12 mouse cellular contexts compared by ENCODE assay signal in genomic region chr11:64671898-64672297, GRCm38 (mm10).
A peak's percentile ranks its signal among the peaks of the same experiment; 100 is the strongest.
DNase-seq lines count a peak whose midpoint lies in the region; ATAC-seq lines count a peak whose summit lies in the region.
"Had no signal": no experiment of that assay in that cellular context is flagged by ENCODE, and none has a peak within 500 bp of the region (broad histone marks: within the 10 kb centered on the region; RNA-seq: fewer than 3 reads in every experiment).

No protein-coding gene starts in this region.

- ATAC-seq in lung, embryonic 16.5 days (ENCODE audit: low read depth), result peak; percentile 91
- peak; percentile 71 for ATAC-seq in intestine, embryonic 16.5 days
- peak; percentile 71; the same call in 1 of the 2 replicates for ATAC-seq in stomach, embryonic 15.5 days (ENCODE audit: insufficient read depth, low FRiP score, low read depth)

- H3K4me3 ChIP-seq in lung, embryonic 16.5 days (ENCODE audit: low read length), result no peak overlapping the region
- H3K4me3 ChIP-seq in intestine, embryonic 16.5 days (ENCODE audit: low read length), result no peak overlapping the region
- no peak overlapping the region for H3K4me3 ChIP-seq in stomach, embryonic 15.5 days (replicated peaks)
- H3K4me3 ChIP-seq: gastrocnemius, adult 2 months; midbrain, embryonic 12.5 days had no signal

- H3K27ac ChIP-seq in lung, embryonic 16.5 days (ENCODE audit: low read length), result no peak overlapping the region
- no peak overlapping the region for H3K27ac ChIP-seq in intestine, embryonic 16.5 days (ENCODE audit: low read length)
- H3K27ac ChIP-seq in stomach, embryonic 15.5 days, result no peak overlapping the region
- H3K27ac ChIP-seq: gastrocnemius, adult 2 months; midbrain, embryonic 12.5 days had no signal

- H3K27me3 ChIP-seq in lung, embryonic 16.5 days (ENCODE audit: control insufficient read depth, insufficient read depth, low read depth, low read length), result no peaks in the 10 kb centered on the region
- H3K27me3 ChIP-seq in intestine, embryonic 16.5 days (replicated peaks; ENCODE audit: control insufficient read depth, insufficient read depth, low read length), result no peaks in the 10 kb centered on the region
- no peaks in the 10 kb centered on the region for H3K27me3 ChIP-seq in stomach, embryonic 15.5 days (replicated peaks)
- H3K27me3 ChIP-seq: midbrain, embryonic 12.5 days had no signal

- peak; percentile 4 for DNase-seq in adrenal gland, postnatal 10 days
- DNase-seq in adrenal gland, adult 18-20 months (ENCODE audit: low spot score in 2 of 2), result no peak
- DNase-seq in lung, adult 18-20 months, result no peak
- DNase-seq in frontal cortex, postnatal 25 days (ENCODE audit: low spot score in 2 of 2), result no peak
- no peak for DNase-seq in testis, postnatal 14 days (ENCODE audit: low spot score)
- DNase-seq: gastrocnemius, adult 2 months; kidney, postnatal 4 days; spleen, adult 18-20 months had no signal

- H3K9ac ChIP-seq in lung, embryonic 16.5 days (ENCODE audit: low read length), result no peak overlapping the region
- H3K9ac ChIP-seq in intestine, embryonic 16.5 days (ENCODE audit: low read depth, low read length), result no peak overlapping the region
- no peak overlapping the region for H3K9ac ChIP-seq in stomach, embryonic 15.5 days
- H3K9ac ChIP-seq: midbrain, embryonic 12.5 days had no signal

- peaks cover 10% of the 10 kb centered on the region for H3K4me1 ChIP-seq in lung, embryonic 16.5 days (replicated peaks; ENCODE audit: control insufficient read depth, insufficient read depth, low read length)
- no peaks in the 10 kb centered on the region for H3K4me1 ChIP-seq in intestine, embryonic 16.5 days (ENCODE audit: control insufficient read depth, insufficient read depth, low read length)
- H3K4me1 ChIP-seq in stomach, embryonic 15.5 days, result no peaks in the 10 kb centered on the region
- H3K4me1 ChIP-seq: midbrain, embryonic 12.5 days had no signal

- no peaks in the 10 kb centered on the region for H3K36me3 ChIP-seq in lung, embryonic 16.5 days (ENCODE audit: control insufficient read depth, insufficient read depth, low read length)
- no peaks in the 10 kb centered on the region for H3K36me3 ChIP-seq in intestine, embryonic 16.5 days (ENCODE audit: control insufficient read depth, insufficient read depth, low read length)
- H3K36me3 ChIP-seq in stomach, embryonic 15.5 days, result no peaks in the 10 kb centered on the region
- H3K36me3 ChIP-seq: midbrain, embryonic 12.5 days had no signal

- H3K4me2 ChIP-seq in lung, embryonic 16.5 days (ENCODE audit: low read depth, low read length), result no peak overlapping the region
- H3K4me2 ChIP-seq in intestine, embryonic 16.5 days (ENCODE audit: low read depth, low read length), result no peak overlapping the region
- H3K4me2 ChIP-seq in stomach, embryonic 15.5 days, result no peak overlapping the region
- H3K4me2 ChIP-seq: midbrain, embryonic 12.5 days had no signal

- 31% methylated on average over 3 of the region's 3 CpGs for WGBS in lung, embryonic 16.5 days
- 42% methylated on average over 3 of the region's 3 CpGs for WGBS in intestine, embryonic 16.5 days
- 37% methylated on average over 3 of the region's 3 CpGs for WGBS in stomach, embryonic 15.5 days

- H3K9me3 ChIP-seq in lung, embryonic 16.5 days (ENCODE audit: control insufficient read depth, low read length), result peaks cover 3% of the 10 kb centered on the region; the same call in 1 of the 2 replicates
- no peaks in the 10 kb centered on the region for H3K9me3 ChIP-seq in intestine, embryonic 16.5 days (ENCODE audit: control insufficient read depth, low read length)
- H3K9me3 ChIP-seq in stomach, embryonic 15.5 days, result no peaks in the 10 kb centered on the region
